In genomic region chr19:18057256-18057890, GRCm38 (mm10) we compare ENCODE assay signal across 23 mouse cellular contexts.
"Had no signal": no experiment of that assay in that cellular context is flagged by ENCODE, and none has a peak within 500 bp of the region (broad histone marks: within the 10 kb centered on the region; RNA-seq: fewer than 3 reads in every experiment).

No protein-coding gene starts in this region.

- DNase-seq: forebrain, postnatal 0 days; gastrocnemius, postnatal 14 days; gastrocnemius, postnatal 36 days; heart, adult 11 months; heart, adult 2 months; heart, postnatal 14 days; heart, postnatal 36 days; kidney, adult 18-20 months; kidney, adult 8-10 months; kidney, postnatal 14 days; layer of hippocampus, adult 9-11 months; layer of hippocampus, postnatal 36 days had no signal

- H3K4me2 ChIP-seq: heart, embryonic 11.5 days; heart, embryonic 13.5 days; heart, embryonic 15.5 days; hindbrain, embryonic 13.5 days; hindbrain, embryonic 15.5 days; limb, embryonic 12.5 days; limb, embryonic 15.5 days; liver, embryonic 12.5 days had no signal

- ATAC-seq: forebrain, postnatal 0 days; hindbrain, postnatal 0 days; intestine, embryonic 16.5 days; liver, embryonic 12.5 days had no signal

- H3K27ac ChIP-seq: heart, adult 2 months; heart, embryonic 13.5 days; heart, embryonic 15.5 days; hindbrain, embryonic 13.5 days; hindbrain, embryonic 15.5 days; hindbrain, postnatal 0 days; limb, embryonic 12.5 days; limb, embryonic 15.5 days; liver, embryonic 12.5 days; liver, embryonic 14.5 days had no signal

- H3K27me3 ChIP-seq: heart, embryonic 13.5 days; heart, embryonic 15.5 days; hindbrain, embryonic 13.5 days; hindbrain, embryonic 15.5 days; limb, embryonic 12.5 days; limb, embryonic 15.5 days; liver, embryonic 12.5 days had no signal

- H3K4me3 ChIP-seq: heart, adult 2 months; heart, embryonic 13.5 days; heart, embryonic 15.5 days; hindbrain, embryonic 13.5 days; hindbrain, embryonic 15.5 days; limb, embryonic 12.5 days; limb, embryonic 15.5 days; liver, embryonic 12.5 days had no signal

- H3K4me1 ChIP-seq: heart, embryonic 15.5 days; liver, embryonic 12.5 days had no signal

- H3K9ac ChIP-seq: forebrain, postnatal 0 days; heart, embryonic 13.5 days; heart, embryonic 15.5 days; hindbrain, embryonic 13.5 days; hindbrain, embryonic 15.5 days; limb, embryonic 12.5 days; limb, embryonic 15.5 days; liver, embryonic 12.5 days; liver, embryonic 14.5 days had no signal

- H3K36me3 ChIP-seq: heart, embryonic 13.5 days; heart, embryonic 15.5 days; hindbrain, embryonic 13.5 days; hindbrain, embryonic 15.5 days; limb, embryonic 12.5 days; limb, embryonic 15.5 days; liver, embryonic 12.5 days had no signal

- H3K9me3 ChIP-seq: heart, embryonic 13.5 days; heart, embryonic 15.5 days; hindbrain, embryonic 13.5 days; hindbrain, embryonic 15.5 days; limb, embryonic 12.5 days; limb, embryonic 15.5 days; liver, embryonic 12.5 days had no signal
